Mouse (Mus musculus) MEL (cell line): ENCODE results near the gene P2ry6. TPM values are rescaled to one million over a fixed set of nuclear protein-coding genes. Genes with fewer than 3 reads are reported as not detected.

Experiments used
- DNase-seq: peaks from one replicate; pipeline ENCODE4 v3.0.0; 2011; ENCODE audit warnings: low read depth, low spot score
- H3K27ac ChIP-seq: 2 replicates; pipeline ENCODE4 v1.5.1; 2012; ENCODE audit warnings: low read depth, mild to moderate bottlenecking, control low read depth, low read length, moderate library complexity; ENCODE audit not compliant: control insufficient read depth
- H3K27me3 ChIP-seq, 2 experiments: fragments of 150-350 bp in 1 of 2; sonication (generic) in 1 of 2; 2 replicates each; pipeline ENCODE4 v1.6.1; 2012; ENCODE audit warnings: low read length in 2 of 2, mild to moderate bottlenecking in 2 of 2, improper control_type of control experiment in 1 of 2, moderate library complexity in 1 of 2; ENCODE audit not compliant: insufficient read depth in 2 of 2, control insufficient read depth in 1 of 2
- H3K36me3 ChIP-seq, 2 experiments: 2 replicates each; pipeline ENCODE4 v1.6.1; 2012 to 2014; ENCODE audit warnings: low read length in 2 of 2, improper control_type of control experiment in 1 of 2, inconsistent platforms in 1 of 2, mild to moderate bottlenecking in 1 of 2; ENCODE audit not compliant: insufficient read depth in 2 of 2, control insufficient read depth in 1 of 2
- H3K4me1 ChIP-seq, 2 experiments: fragments of 150-350 bp in 1 of 2; sonication (generic) in 1 of 2; 2 replicates each; pipeline ENCODE4 v1.6.1; 2012; ENCODE audit warnings: low read length in 2 of 2, improper control_type of control experiment in 1 of 2, mild to moderate bottlenecking in 1 of 2; ENCODE audit not compliant: insufficient read depth in 2 of 2, control insufficient read depth in 1 of 2
- H3K4me3 ChIP-seq, 2 experiments: fragments of 150-350 bp in 1 of 2; sonication (generic) in 1 of 2; 2 replicates each; pipeline ENCODE4 v1.5.1; 2012; ENCODE audit warnings: low read depth in 2 of 2, low read length in 2 of 2, mild to moderate bottlenecking in 2 of 2, moderate library complexity in 2 of 2, control low read depth in 1 of 2, improper control_type of control experiment in 1 of 2; ENCODE audit not compliant: control insufficient read depth in 1 of 2, insufficient read depth in 1 of 2
- H3K79me2 ChIP-seq: 2 replicates; pipeline ENCODE4 v1.6.1; 2012; ENCODE audit warnings: mild to moderate bottlenecking, low read length, moderate library complexity; ENCODE audit not compliant: control insufficient read depth, poor library complexity, insufficient read depth
- H3K9ac ChIP-seq: 2 replicates; pipeline ENCODE4 v1.6.1; 2012; ENCODE audit warnings: low read depth, mild to moderate bottlenecking, control low read depth, low read length, moderate library complexity; ENCODE audit not compliant: control insufficient read depth, poor library complexity, severe bottlenecking
- H3K9me3 ChIP-seq: fragments of 150-350 bp; sonication (generic); replicated peaks from 2 replicates; pipeline ENCODE4 v1.6.1; 2012; ENCODE audit warnings: mild to moderate bottlenecking, low read length, improper control_type of control experiment, moderate library complexity; ENCODE audit not compliant: insufficient read depth
- BHLHE40 ChIP-seq: IDR thresholded peaks from 2 replicates; pipeline ENCODE4 v1.6.1; 2012; ENCODE audit warnings: low read depth, mild to moderate bottlenecking, inconsistent platforms, low read length, improper control_type of control experiment, borderline replicate concordance
- CHD1 ChIP-seq: IDR thresholded peaks from 2 replicates; pipeline ENCODE4 v1.6.1; 2012; ENCODE audit warnings: low read depth, mild to moderate bottlenecking, inconsistent platforms, low read length, improper control_type of control experiment
- CHD2 ChIP-seq: IDR thresholded peaks from 2 replicates; pipeline ENCODE4 v1.6.1; 2011; ENCODE audit warnings: low read length, improper control_type of control experiment
- CTCF ChIP-seq, 3 experiments: IDR thresholded peaks in 2 of 3; conservative IDR thresholded peaks in 1 of 3; 2 replicates each; pipeline ENCODE4 v1.5.1; 2011 to 2012; ENCODE audit warnings: low read length in 3 of 3, low read depth in 2 of 3, mild to moderate bottlenecking in 2 of 3, improper control_type of control experiment in 1 of 3, inconsistent platforms in 1 of 3, mixed read lengths in 1 of 3, moderate library complexity in 1 of 3; ENCODE audit not compliant: control insufficient read depth in 1 of 3, insufficient read depth in 1 of 3, poor library complexity in 1 of 3, severe bottlenecking in 1 of 3
- ELF1 ChIP-seq: IDR thresholded peaks from 2 replicates; pipeline ENCODE4 v1.6.1; 2014; ENCODE audit warnings: low read depth, mild to moderate bottlenecking, inconsistent platforms, low read length, improper control_type of control experiment, moderate library complexity
- ETS1 ChIP-seq: IDR thresholded peaks from 2 replicates; pipeline ENCODE4 v1.6.1; 2012; ENCODE audit warnings: low read depth, mild to moderate bottlenecking, inconsistent platforms, low read length, improper control_type of control experiment, moderate library complexity
- GABPA ChIP-seq: IDR thresholded peaks from 2 replicates; pipeline ENCODE4 v1.6.1; 2012; ENCODE audit warnings: low read depth, mild to moderate bottlenecking, inconsistent platforms, low read length, improper control_type of control experiment, moderate library complexity
- GATA1 ChIP-seq: IDR thresholded peaks from 2 replicates; pipeline ENCODE4 v1.6.1; 2011; ENCODE audit warnings: low read depth, low read length, improper control_type of control experiment
- HCFC1 ChIP-seq: IDR thresholded peaks from 2 replicates; pipeline ENCODE4 v1.6.1; 2012; ENCODE audit warnings: low read depth, mild to moderate bottlenecking, inconsistent platforms, low read length, improper control_type of control experiment, moderate library complexity
- JUND ChIP-seq: IDR thresholded peaks from 2 replicates; pipeline ENCODE4 v1.6.1; 2011; ENCODE audit warnings: low read depth, mild to moderate bottlenecking, improper control_type of control experiment, low read length
- KAT2A ChIP-seq: conservative IDR thresholded peaks from 2 replicates; pipeline ENCODE4 v1.6.1; 2012; ENCODE audit warnings: low read depth, low read length, improper control_type of control experiment, inconsistent platforms
- MAFK ChIP-seq: IDR thresholded peaks from 2 replicates; pipeline ENCODE4 v1.6.1; 2011; ENCODE audit warnings: low read depth, mild to moderate bottlenecking, low read length, improper control_type of control experiment, borderline replicate concordance
- MAX ChIP-seq: IDR thresholded peaks from 2 replicates; pipeline ENCODE4 v1.6.1; 2011; ENCODE audit warnings: low read length, improper control_type of control experiment
- MAZ ChIP-seq: IDR thresholded peaks from 2 replicates; pipeline ENCODE4 v1.6.1; 2012; ENCODE audit warnings: low read depth, mild to moderate bottlenecking, inconsistent platforms, low read length, improper control_type of control experiment
- POLR2A ChIP-seq, 2 experiments: IDR thresholded peaks; 2 replicates each; pipeline ENCODE4 v1.6.1; 2011 to 2012; ENCODE audit warnings: low read length in 2 of 2, mild to moderate bottlenecking in 2 of 2, control low read depth in 1 of 2, improper control_type of control experiment in 1 of 2, low read depth in 1 of 2, moderate library complexity in 1 of 2; ENCODE audit not compliant: control insufficient read depth in 1 of 2, insufficient read depth in 1 of 2, poor library complexity in 1 of 2
- POLR2AphosphoS2 ChIP-seq: IDR thresholded peaks from 2 replicates; pipeline ENCODE4 v1.6.1; 2011; ENCODE audit warnings: low read length, improper control_type of control experiment
- RAD21 ChIP-seq: IDR thresholded peaks from 2 replicates; pipeline ENCODE4 v1.6.1; 2011; ENCODE audit warnings: mild to moderate bottlenecking, low read depth, low read length, improper control_type of control experiment
- SIN3A ChIP-seq: IDR thresholded peaks from 2 replicates; pipeline ENCODE4 v1.6.1; 2012; ENCODE audit warnings: low read length, improper control_type of control experiment, inconsistent platforms
- SMC3 ChIP-seq: IDR thresholded peaks from 2 replicates; pipeline ENCODE4 v1.6.1; 2011; ENCODE audit warnings: low read depth, low read length, improper control_type of control experiment
- TBP ChIP-seq: IDR thresholded peaks from 2 replicates; pipeline ENCODE4 v1.8.0; 2011; ENCODE audit warnings: low read depth, low read length, improper control_type of control experiment
- UBTF ChIP-seq: IDR thresholded peaks from 2 replicates; pipeline ENCODE4 v1.6.1; 2012; ENCODE audit warnings: low read depth, mild to moderate bottlenecking, inconsistent platforms, low read length, improper control_type of control experiment, moderate library complexity, borderline replicate concordance; ENCODE audit not compliant: insufficient read depth
- USF2 ChIP-seq, 2 experiments: IDR thresholded peaks; 2 replicates each; pipeline ENCODE4 v1.6.1; 2011 to 2012; ENCODE audit warnings: improper control_type of control experiment in 2 of 2, low read length in 2 of 2, borderline replicate concordance in 1 of 2, inconsistent platforms in 1 of 2, low read depth in 1 of 2, mild to moderate bottlenecking in 1 of 2; ENCODE audit not compliant: insufficient read depth in 1 of 2
- ZC3H11A ChIP-seq: IDR thresholded peaks from 2 replicates; pipeline ENCODE4 v1.6.1; 2012; ENCODE audit warnings: low read depth, mild to moderate bottlenecking, inconsistent platforms, low read length, improper control_type of control experiment
- ZKSCAN1 ChIP-seq: IDR thresholded peaks from 2 replicates; pipeline ENCODE4 v1.6.1; 2012; ENCODE audit warnings: low read depth, mild to moderate bottlenecking, inconsistent platforms, low read length, improper control_type of control experiment, moderate library complexity
- ZMIZ1 ChIP-seq: IDR thresholded peaks from 2 replicates; pipeline ENCODE4 v1.6.1; 2012; ENCODE audit warnings: low read depth, mild to moderate bottlenecking, inconsistent platforms, low read length, improper control_type of control experiment, moderate library complexity
- polyA plus RNA-seq, 2 experiments: library from polyadenylated mRNA; stranded (reverse) in 1 of 2; unstranded in 1 of 2; fragments of >175 nt in 1 of 2; fragments of >200 nt in 1 of 2; gene quantifications; 2 replicates each; pipeline versions ENCODE4 v1.2.1 to v1.2.4; 2012; ENCODE audit warnings: low replicate concordance in 2 of 2, low read depth in 1 of 2; ENCODE audit not compliant: insufficient read length in 2 of 2, insufficient read depth in 1 of 2, missing spikeins in 1 of 2
- total RNA-seq: library from RNA; depleted of rRNA; stranded (reverse); fragments of 300-350 nt; gene quantifications from 2 replicates; pipeline ENCODE4 v1.2.3, GENCODE M21; 2012

The P2ry6 gene
- total and polyA plus RNA-seq, 3 experiments = not detected

DNA sequence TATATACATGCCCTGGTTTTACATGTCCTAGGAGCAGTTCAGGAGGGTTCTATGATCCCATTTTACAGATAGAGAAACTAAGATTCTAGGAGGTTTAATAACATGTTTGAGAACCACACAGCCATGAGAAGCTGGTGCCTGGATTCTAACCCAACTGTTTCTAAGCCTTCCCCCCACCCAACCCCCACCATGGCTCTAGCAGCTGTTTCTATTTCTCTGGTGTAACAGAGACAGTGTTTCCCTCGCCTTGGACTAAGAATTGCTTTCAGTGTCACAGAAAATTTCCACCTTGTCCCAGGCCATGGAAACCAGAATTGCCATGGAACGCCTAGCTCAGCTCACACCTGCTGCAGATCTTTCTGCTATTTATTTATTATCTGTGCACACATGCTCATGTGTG, 14.0 kb downstream of the P2ry6 start:
- no peaks in the 10 kb centered on the region for H3K36me3 ChIP-seq
- TF ChIP-seq JUND = no peak
- no peak for TF ChIP-seq USF2 (IDR thresholded peaks at IDR 0.05; ENCODE audit: borderline replicate concordance in 1 of 2, insufficient read depth in 1 of 2, low read depth in 1 of 2, low read length in 2 of 2)
- TF ChIP-seq POLR2A (IDR thresholded peaks at IDR 0.05; ENCODE audit: control insufficient read depth in 1 of 2, insufficient read depth in 1 of 2, low read depth in 1 of 2, low read length in 2 of 2, poor library complexity in 1 of 2) = no peak
- TF ChIP-seq GATA1 = no peak
- TF ChIP-seq TBP = no peak
- TF ChIP-seq ZMIZ1 = no peak
- TF ChIP-seq GABPA = no peak
- TF ChIP-seq ETS1 = no peak
- no peak for TF ChIP-seq CHD1
- no peak for TF ChIP-seq ZKSCAN1
- TF ChIP-seq SMC3 = no peak
- TF ChIP-seq MAX = no peak
- TF ChIP-seq ELF1 = no peak
- TF ChIP-seq HCFC1 = no peak
- TF ChIP-seq CHD2 = no peak
- DNase-seq = no peak
- no peak overlapping the region for H3K9ac ChIP-seq
- H3K27ac ChIP-seq = no peak overlapping the region
- H3K4me3 ChIP-seq = no peak overlapping the region
- peaks cover 0 to 3% of the 10 kb centered on the region in 2 experiments; a peak in 2 of 4 replicates for H3K27me3 ChIP-seq
- no peaks in the 10 kb centered on the region for H3K79me2 ChIP-seq
- no peaks in the 10 kb centered on the region for H3K9me3 ChIP-seq
- H3K4me1 ChIP-seq = no peaks in the 10 kb centered on the region

DNA sequence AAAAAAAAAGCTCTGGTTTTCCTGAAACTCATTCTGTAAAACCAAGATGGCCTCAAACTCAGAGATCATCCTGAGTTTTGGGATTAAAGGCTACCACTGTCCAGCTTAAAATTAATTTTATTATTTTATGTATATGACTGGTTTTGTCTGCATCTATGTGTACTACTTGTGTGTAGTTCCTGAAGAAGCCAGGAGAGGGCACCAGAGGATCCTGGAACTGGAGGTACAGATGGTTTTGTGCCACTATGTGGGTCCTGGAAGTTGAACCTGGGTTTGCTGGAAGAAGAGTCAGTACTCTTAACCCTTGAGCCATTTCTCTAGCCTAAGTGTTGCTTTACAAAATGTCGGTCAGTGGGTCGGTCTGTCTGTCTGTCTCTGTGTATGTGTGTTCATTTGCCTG, 16.0 kb downstream of the P2ry6 start:
- Histone ChIP-seq H3K4me1 (no peaks in the 10 kb centered on the region), H3K79me2 (no peaks in the 10 kb centered on the region), H3K27me3 (no peaks in the 10 kb centered on the region), H3K9ac (no peak overlapping the region), H3K9me3 (no peaks in the 10 kb centered on the region), H3K36me3 (no peaks in the 10 kb centered on the region), H3K27ac (no peak overlapping the region), H3K4me3 (no peak overlapping the region)
- peak; percentile 51 for DNase-seq
- TF ChIP-seq RAD21 (peak; percentile 62), BHLHE40 (no peak), POLR2A (IDR thresholded peaks at IDR 0.05; ENCODE audit: control insufficient read depth in 1 of 2, insufficient read depth in 1 of 2, low read depth in 1 of 2, low read length in 2 of 2, poor library complexity in 1 of 2) (no peak), SIN3A (no peak), ZC3H11A (peak; percentile 25; the same call in 1 of the 2 replicates), SMC3 (peak; percentile 51), GATA1 (no peak), MAZ (no peak), UBTF (no peak), KAT2A (no peak), MAFK (no peak), JUND (no peak), CTCF (IDR thresholded peaks at IDR 0.05 in 2 of 3, conservative IDR thresholded peaks at IDR 0.05 in 1 of 3; ENCODE audit: control insufficient read depth in 1 of 3, insufficient read depth in 1 of 3, low read depth in 2 of 3, low read length in 3 of 3, poor library complexity in 1 of 3, severe bottlenecking in 1 of 3) (peak; percentile 41 to 65 (median 57)), POLR2AphosphoS2 (no peak), USF2 (IDR thresholded peaks at IDR 0.05; ENCODE audit: borderline replicate concordance in 1 of 2, insufficient read depth in 1 of 2, low read depth in 1 of 2, low read length in 2 of 2) (no peak), HCFC1 (no peak), ZMIZ1 (no peak)
